Mouse (Mus musculus) limb, embryonic 12.5 days (tissue): ENCODE measurements around the gene Gng2. TPM values are rescaled to one million over a fixed set of nuclear protein-coding genes. Genes with fewer than 3 reads are reported as not detected.

Experiments
- ATAC-seq: fragments of 200-750 bp; cut with Nextera tagmentation; 2 replicates; pipeline ENCODE4 v1.8.0; 2017; ENCODE audit warnings: low read depth, moderate TSS enrichment; ENCODE audit not compliant: insufficient number of reproducible peaks, insufficient read depth, low FRiP score, low TSS enrichment
- H3K27ac ChIP-seq: fragments of 300-500 bp; sonication (generic); 2 replicates; pipeline ENCODE4 v1.5.1; 2016; ENCODE audit warnings: mild to moderate bottlenecking, moderate library complexity
- H3K27me3 ChIP-seq: fragments of 300-500 bp; sonication (generic); 2 replicates; pipeline ENCODE4 v1.6.1; 2016; ENCODE audit warnings: mild to moderate bottlenecking, moderate library complexity
- H3K36me3 ChIP-seq: fragments of 300-500 bp; sonication (generic); 2 replicates; pipeline ENCODE4 v1.6.1; 2016; ENCODE audit warnings: mild to moderate bottlenecking, moderate library complexity
- H3K4me1 ChIP-seq: fragments of 300-500 bp; sonication (generic); replicated peaks from 2 replicates; pipeline ENCODE4 v1.6.1; 2016
- H3K4me2 ChIP-seq: fragments of 300-500 bp; sonication (generic); 2 replicates; pipeline ENCODE4 v1.6.1; 2016; ENCODE audit warnings: mild to moderate bottlenecking, moderate library complexity
- H3K4me3 ChIP-seq: fragments of 300-500 bp; sonication (generic); replicated peaks from 2 replicates; pipeline ENCODE4 v1.5.1; 2016; ENCODE audit warnings: mild to moderate bottlenecking
- H3K9ac ChIP-seq: fragments of 300-500 bp; sonication (generic); replicated peaks from 2 replicates; pipeline ENCODE4 v1.6.1; 2016; ENCODE audit warnings: mild to moderate bottlenecking, moderate library complexity
- H3K9me3 ChIP-seq: fragments of 300-500 bp; sonication (generic); 2 replicates; pipeline ENCODE4 v1.6.1; 2016; ENCODE audit warnings: mild to moderate bottlenecking, moderate library complexity
- WGBS: fragments of 180-500 bp; shearing (Covaris S2); methylation state at CpG from one replicate; pipeline ENCODE4 v1.1.7; 2016; 5-methylcytosine and 5-hydroxymethylcytosine counted together
- polyA plus RNA-seq: library from polyadenylated mRNA; unstranded; fragments of >200 nt; fragmentation: Nextera tagmentation; extraction: Ambion mirVana; gene quantifications from 2 replicates; pipeline ENCODE4 v1.2.1, GENCODE M21; 2016

The Gng2 gene
- polyA plus RNA-seq, 1 experiment from 2014 or later: 55.0 TPM

- Histone ChIP-seq H3K4me1 (peaks cover 4% of the 10 kb centered on the region; the same call in 1 of the 2 replicates), H3K36me3 (no peaks in the 10 kb centered on the region), H3K9me3 (no peaks in the 10 kb centered on the region), H3K9ac (no peak overlapping the region), H3K4me2 (no peak overlapping the region), H3K4me3 (no peak overlapping the region), H3K27ac (no peak overlapping the region), H3K27me3 (no peaks in the 10 kb centered on the region)
- WGBS: 65% methylated on average over 2 of the region's 2 CpGs
- ATAC-seq: no peak
These were observed 119.1 kb downstream of the Gng2 start for GRCm38 (mm10) chr14:19858279-19858678.

GRCm38 (mm10) chr14:19853471-19853870, 124.0 kb downstream of the Gng2 start:
- ATAC-seq: no peak

DNA sequence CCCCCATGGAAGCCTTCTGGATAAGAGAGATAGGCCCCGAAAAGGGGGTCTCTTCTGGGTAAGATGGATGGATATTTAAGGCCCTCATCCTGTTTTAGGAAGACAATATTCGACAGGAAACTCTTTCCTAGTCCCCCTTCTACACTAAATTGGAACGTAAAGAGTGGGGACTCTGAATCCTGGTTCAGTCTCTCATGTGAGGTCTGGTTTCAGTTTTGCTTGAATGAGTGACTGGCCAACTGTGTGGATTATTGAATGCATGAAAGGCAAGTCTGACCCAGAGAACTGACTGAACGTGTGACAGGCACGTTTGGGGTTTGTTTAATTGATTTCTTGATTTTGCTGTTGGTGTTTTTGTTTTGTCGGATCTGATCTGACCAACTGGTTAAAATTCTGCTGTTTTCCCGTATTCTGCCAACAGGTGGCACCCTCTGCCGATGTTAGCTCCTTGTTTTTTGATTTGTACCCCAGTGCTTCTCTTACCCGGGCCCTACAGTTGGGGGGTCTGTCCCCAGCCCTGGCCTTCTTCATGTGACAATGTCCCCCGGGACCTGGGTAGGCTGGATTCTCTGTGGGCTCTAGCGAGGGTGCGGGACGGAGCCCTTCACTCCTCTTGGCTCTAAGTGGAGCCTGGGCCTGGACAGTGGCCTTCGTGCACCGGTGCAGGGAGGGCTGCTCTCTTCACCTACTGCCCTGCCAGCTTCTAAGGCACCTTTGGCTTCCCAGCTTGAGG, 137.7 kb downstream of the Gng2 start:
- Histone ChIP-seq H3K27ac (no peak overlapping the region), H3K4me3 (peak overlapping the region; percentile 19), H3K9me3 (no peaks in the 10 kb centered on the region), H3K9ac (peak overlapping the region; percentile 42; the same call in 1 of the 2 replicates), H3K36me3 (no peaks in the 10 kb centered on the region), H3K27me3 (no peaks in the 10 kb centered on the region), H3K4me1 (0 out of 2 replicates have a peak, but pooled peaks cover 3% of the 10 kb centered on the region), H3K4me2 (peak overlapping the region; percentile 48)
- ATAC-seq: 0 out of 2 replicates have a peak, but pooled peaks have one; percentile 68
- WGBS: 29% methylated on average over 15 of the region's 15 CpGs

More at GRCm38 (mm10) chr14:19853471-19853870, 124.0 kb downstream of the Gng2 start:
- Histone ChIP-seq H3K4me1 (peaks cover 4% of the 10 kb centered on the region; the same call in 1 of the 2 replicates), H3K4me2 (no peak overlapping the region), H3K27me3 (no peaks in the 10 kb centered on the region), H3K27ac (no peak overlapping the region), H3K4me3 (no peak overlapping the region), H3K9ac (no peak overlapping the region), H3K36me3 (no peaks in the 10 kb centered on the region), H3K9me3 (no peaks in the 10 kb centered on the region)
- WGBS: 46% methylated on average over 3 of the region's 3 CpGs

- no peak overlapping the region for H3K4me3 ChIP-seq
These were observed 141.1 kb downstream of the Gng2 start for GRCm38 (mm10) chr14:19836289-19836688.

DNA sequence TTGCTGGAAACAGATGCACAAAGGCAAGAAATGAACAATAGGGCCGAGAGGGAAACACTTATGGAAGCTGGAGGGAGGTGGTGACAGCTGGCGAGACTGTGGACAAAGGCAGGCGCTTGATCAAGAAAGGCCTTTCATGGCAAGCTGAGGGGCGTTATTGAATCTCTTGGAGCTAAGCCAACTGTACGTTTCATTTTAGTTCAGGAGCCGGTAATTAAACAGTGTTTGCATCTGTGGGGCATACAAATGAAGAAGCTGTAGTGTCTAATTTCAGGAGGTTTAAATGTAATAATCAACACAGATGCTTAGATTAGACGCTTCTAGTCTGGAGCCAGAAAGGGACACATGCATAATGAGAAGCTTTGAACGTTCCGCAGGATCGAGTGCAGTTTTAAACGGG, 151.9 kb downstream of the Gng2 start:
- Histone ChIP-seq H3K4me1 (peaks cover 11% of the 10 kb centered on the region), H3K4me3 (no peak overlapping the region), H3K4me2 (no peak overlapping the region), H3K27ac (no peak overlapping the region), H3K9ac (no peak overlapping the region), H3K27me3 (0 out of 2 replicates have a peak, but pooled peaks cover 6% of the 10 kb centered on the region), H3K9me3 (no peaks in the 10 kb centered on the region), H3K36me3 (peaks cover 15% of the 10 kb centered on the region)
- ATAC-seq: no peak
- WGBS: 79% methylated on average over 11 of the region's 11 CpGs

More at GRCm38 (mm10) chr14:19836289-19836688, 141.1 kb downstream of the Gng2 start:
- H3K4me1 ChIP-seq: 0 out of 2 replicates have a peak, but pooled peaks cover 3% of the 10 kb centered on the region
- no peak overlapping the region for H3K9ac ChIP-seq
- no peak overlapping the region for H3K27ac ChIP-seq
- no peak overlapping the region for H3K4me2 ChIP-seq
- H3K36me3 ChIP-seq: no peaks in the 10 kb centered on the region
- H3K27me3 ChIP-seq: no peaks in the 10 kb centered on the region
- no peak for ATAC-seq
- H3K9me3 ChIP-seq: no peaks in the 10 kb centered on the region
- 94% methylated on average over 3 of the region's 3 CpGs for WGBS

DNA sequence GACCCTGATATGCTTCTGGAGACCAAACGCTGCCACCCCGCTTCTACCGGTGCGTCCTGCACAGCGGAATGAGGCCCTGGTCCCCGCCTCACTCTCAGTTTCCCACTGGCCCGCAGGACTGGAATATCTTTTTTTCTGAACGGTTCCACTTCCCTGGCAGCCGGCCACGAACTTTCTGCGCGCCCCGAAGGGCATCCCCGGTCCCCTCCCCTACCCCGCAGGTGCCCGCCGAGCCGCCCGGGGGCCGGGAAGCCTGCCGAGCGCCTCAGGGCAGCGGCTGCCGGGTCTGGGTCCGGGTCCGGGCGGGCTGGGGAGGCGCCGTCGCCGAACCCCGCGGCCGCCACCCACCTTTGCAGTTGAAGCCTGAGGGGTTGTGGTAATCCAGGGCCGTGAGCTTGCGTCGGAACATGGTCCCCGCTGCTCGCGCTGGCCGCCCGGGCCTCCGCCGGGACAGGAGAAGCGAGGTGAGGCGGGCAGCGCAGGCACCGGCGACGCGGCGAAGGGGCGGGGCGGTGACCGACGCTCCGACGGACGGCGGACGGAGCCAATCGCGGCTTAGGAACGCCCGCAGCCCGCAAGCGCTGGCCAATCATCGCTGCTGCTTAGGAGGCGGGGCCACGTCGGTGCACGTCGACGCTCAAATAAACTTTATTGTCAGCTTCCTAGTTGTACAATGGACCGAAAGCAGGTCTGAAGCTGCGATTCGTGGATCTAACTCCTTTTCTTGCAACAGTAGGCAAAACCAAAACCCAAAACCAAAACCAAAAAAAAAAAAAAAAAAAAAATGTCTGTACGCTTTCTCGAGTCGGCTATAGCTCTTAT, 153.9 kb downstream of the Gng2 start, which contains the start of gene Rtraf:
Rtraf (minus strand) TSS at position 504 of the 822 bp plus-strand sequence.
- WGBS: under 1% methylated on average over 79 of the region's 80 CpGs
- Histone ChIP-seq H3K27me3 (0 out of 2 replicates have a peak, but pooled peaks cover 6% of the 10 kb centered on the region), H3K4me1 (peaks cover 11% of the 10 kb centered on the region), H3K4me2 (peak within 1 kb of the TSS; percentile 74), H3K9me3 (no peaks in the 10 kb centered on the region), H3K27ac (peak within 1 kb of the TSS; percentile 77), H3K36me3 (peaks cover 30% of the 10 kb centered on the region), H3K4me3 (peak within 1 kb of the TSS; percentile 98), H3K9ac (peak within 1 kb of the TSS; percentile 95)
- ATAC-seq: peak; percentile 97

Other genes starting within 250 kb of the Gng2 start
- 87.1 and 96.4 TPM in 2 replicates for gene Nid2, start 226.4 kb downstream of the Gng2 start, polyA plus RNA-seq
- 244 TPM in 2 replicates for gene Rtraf, start 153.8 kb downstream of the Gng2 start, polyA plus RNA-seq
- 10.3 and 10.6 TPM in 2 replicates for gene Saysd1, start 160.9 kb upstream of the Gng2 start, polyA plus RNA-seq
- 6.9 TPM in 2 replicates for gene Kcnk5, start 204.2 kb upstream of the Gng2 start, polyA plus RNA-seq